Mouse (Mus musculus): ENCODE measurements at regions not wholly inside any gene's neighbourhood (a gene's known extent, or its start where the extent isn't known, plus 50 kb on each side); places are given as distances from the start of the nearest gene placed in this dataset.

GRCm38 (mm10) chr12:58648322-58648721, 363.5 kb downstream of the Sec23a start:
- no peak for TF ChIP-seq MAFK (IDR thresholded peaks at IDR 0.05; ENCODE audit: insufficient replicate concordance, low read length)
- TF ChIP-seq CTCF (conservative IDR thresholded peaks at IDR 0.05 in 1 of 2, IDR thresholded peaks at IDR 0.05 in 1 of 2; ENCODE audit: low read depth in 2 of 2, low read length in 2 of 2), result no peak
- TF ChIP-seq USF1 (IDR thresholded peaks at IDR 0.05; ENCODE audit: low read depth, low read length), result no peak
- TF ChIP-seq ZC3H11A (IDR thresholded peaks at IDR 0.05; ENCODE audit: low read depth, low read length), result no peak
- TF ChIP-seq EP300 (IDR thresholded peaks at IDR 0.05; ENCODE audit: low read length), result no peak
- TF ChIP-seq MEF2A (IDR thresholded peaks at IDR 0.05; ENCODE audit: borderline replicate concordance, low read depth, low read length), result no peak
- TF ChIP-seq SIN3A (IDR thresholded peaks at IDR 0.05; ENCODE audit: low read length), result no peak
- Histone ChIP-seq H3K27ac (ENCODE audit: insufficient read depth, low read depth) (no peak overlapping the region), H3K9me3 (replicated peaks; ENCODE audit: low read length) (no peaks in the 10 kb centered on the region), H3K4me1 (ENCODE audit: control insufficient read depth in 1 of 2, insufficient read depth in 2 of 2) (peaks cover 3 to 4% of the 10 kb centered on the region in 2 experiments; a peak in 2 of 4 replicates), H3K4me3 (replicated peaks in 1 of 3; ENCODE audit: low read depth in 2 of 3, low read length in 2 of 3, poor library complexity in 1 of 3) (no peak overlapping the region), H3K27me3 (replicated peaks) (no peaks in the 10 kb centered on the region), H3K79me2 (replicated peaks; ENCODE audit: control insufficient read depth, extremely low read depth, insufficient read depth, poor library complexity, severe bottlenecking) (no peaks in the 10 kb centered on the region), H3K9ac (ENCODE audit: insufficient read depth, low read depth) (no peak overlapping the region), H3K4me2 (ENCODE audit: insufficient read depth, low read depth, poor library complexity, severe bottlenecking) (no peak overlapping the region), H3K36me3 (replicated peaks in 1 of 2; ENCODE audit: control insufficient read depth in 1 of 2, insufficient read depth in 1 of 2, low read length in 1 of 2) (no peaks in the 10 kb centered on the region)
- no peak for DNase-seq (ENCODE audit: extremely low read depth)
- in situ Hi-C loops (cut with MboI; ENCODE audit: low pct_ligation_motif_present, low pct_unique_long_range_greater_than_20kb, low sequenced_read_pairs) (no loop called here), dilution Hi-C loops (cut with MboI; ENCODE audit: extremely low pct_ligation_motif_present, extremely low pct_unique_long_range_greater_than_20kb, low sequenced_read_pairs) (no loop called here)

DNA sequence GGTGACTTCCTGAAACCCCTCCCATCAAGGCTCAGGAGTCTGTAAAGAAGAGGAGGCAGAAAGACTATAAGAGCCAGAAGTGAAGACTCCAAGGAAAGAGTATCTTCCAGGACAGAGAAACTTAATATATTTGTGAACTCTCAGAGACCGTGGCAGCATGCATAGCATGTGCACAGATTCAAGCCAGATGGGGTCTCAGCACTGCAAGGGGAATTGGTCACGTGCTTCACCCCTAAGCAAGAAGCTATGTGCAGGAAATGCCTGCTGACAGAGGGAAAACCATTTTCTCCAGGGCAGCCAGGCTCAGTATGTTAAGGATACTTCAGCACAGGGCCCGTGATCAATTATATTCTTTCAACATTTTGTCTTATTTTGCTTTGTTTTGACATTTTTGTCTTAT, 368.0 kb downstream of the Sec23a start:
- Histone ChIP-seq H3K4me1 (ENCODE audit: control insufficient read depth in 1 of 2, insufficient read depth in 2 of 2) (peaks cover 0 to 4% of the 10 kb centered on the region in 2 experiments; a peak in 1 of 4 replicates), H3K4me3 (replicated peaks in 1 of 3; ENCODE audit: low read depth in 2 of 3, low read length in 2 of 3, poor library complexity in 1 of 3) (no peak overlapping the region), H3K9ac (ENCODE audit: insufficient read depth, low read depth) (no peak overlapping the region), H3K79me2 (replicated peaks; ENCODE audit: control insufficient read depth, extremely low read depth, insufficient read depth, poor library complexity, severe bottlenecking) (no peaks in the 10 kb centered on the region), H3K27ac (ENCODE audit: insufficient read depth, low read depth) (no peak overlapping the region), H3K36me3 (replicated peaks in 1 of 2; ENCODE audit: control insufficient read depth in 1 of 2, insufficient read depth in 1 of 2, low read length in 1 of 2) (no peaks in the 10 kb centered on the region), H3K27me3 (replicated peaks) (no peaks in the 10 kb centered on the region), H3K4me2 (ENCODE audit: insufficient read depth, low read depth, poor library complexity, severe bottlenecking) (no peak overlapping the region), H3K9me3 (replicated peaks; ENCODE audit: low read length) (no peaks in the 10 kb centered on the region)
- no peak for TF ChIP-seq SMC3 (IDR thresholded peaks at IDR 0.05; ENCODE audit: low read depth, low read length)
- TF ChIP-seq BHLHE40 (IDR thresholded peaks at IDR 0.05; ENCODE audit: low read depth, low read length), result 0 out of 2 replicates have a peak, but pooled peaks have one; percentile 17
- in situ Hi-C loops (cut with MboI; ENCODE audit: low pct_ligation_motif_present, low pct_unique_long_range_greater_than_20kb, low sequenced_read_pairs) (no loop called here), dilution Hi-C loops (cut with MboI; ENCODE audit: extremely low pct_ligation_motif_present, extremely low pct_unique_long_range_greater_than_20kb, low sequenced_read_pairs) (no loop called here)
- DNase-seq (ENCODE audit: extremely low read depth), result no peak

DNA sequence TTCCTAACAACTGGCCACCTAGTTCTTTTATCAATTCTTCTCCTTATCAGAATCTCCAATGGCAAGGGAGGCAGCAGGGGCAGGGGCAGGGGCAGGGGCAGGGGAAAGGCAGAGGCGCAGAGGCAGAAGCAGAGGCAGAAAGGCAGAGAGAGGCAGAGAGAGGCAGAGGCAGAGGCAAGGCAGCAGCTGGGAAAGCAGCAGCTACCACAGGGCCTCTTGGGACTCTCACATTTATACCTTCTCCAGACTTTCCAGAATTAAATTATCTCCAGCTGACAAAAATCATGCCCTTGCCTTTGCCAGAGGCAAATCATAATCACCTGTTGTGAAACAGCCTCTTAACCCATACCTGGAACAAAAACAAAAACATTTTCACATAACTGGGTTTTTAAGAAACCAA, 370.4 kb upstream of the Clec14a start:
- H3K4me3 ChIP-seq (replicated peaks in 1 of 3; ENCODE audit: low read depth in 2 of 3, low read length in 2 of 3, poor library complexity in 1 of 3), result no peak overlapping the region
- peaks cover 0 to 4% of the 10 kb centered on the region in 2 experiments; a peak in 1 of 4 replicates for H3K4me1 ChIP-seq (ENCODE audit: control insufficient read depth in 1 of 2, insufficient read depth in 2 of 2)
- no peak for TF ChIP-seq TBP (conservative IDR thresholded peaks at IDR 0.05; ENCODE audit: low read depth, low read length)
- no peak for TF ChIP-seq PAX5 (IDR thresholded peaks at IDR 0.05; ENCODE audit: low read length)
- H3K27me3 ChIP-seq (replicated peaks), result no peaks in the 10 kb centered on the region
- no peak overlapping the region for H3K9ac ChIP-seq (ENCODE audit: insufficient read depth, low read depth)
- H3K27ac ChIP-seq (ENCODE audit: insufficient read depth, low read depth), result no peak overlapping the region
- H3K36me3 ChIP-seq (replicated peaks in 1 of 2; ENCODE audit: control insufficient read depth in 1 of 2, insufficient read depth in 1 of 2, low read length in 1 of 2), result no peaks in the 10 kb centered on the region
- in situ Hi-C loops (cut with MboI; ENCODE audit: low pct_ligation_motif_present, low pct_unique_long_range_greater_than_20kb, low sequenced_read_pairs), result no loop called here
- H3K4me2 ChIP-seq (ENCODE audit: insufficient read depth, low read depth, poor library complexity, severe bottlenecking), result no peak overlapping the region
- dilution Hi-C loops (cut with MboI; ENCODE audit: extremely low pct_ligation_motif_present, extremely low pct_unique_long_range_greater_than_20kb, low sequenced_read_pairs), result no loop called here
- H3K9me3 ChIP-seq (replicated peaks; ENCODE audit: low read length), result no peaks in the 10 kb centered on the region
- H3K79me2 ChIP-seq (replicated peaks; ENCODE audit: control insufficient read depth, extremely low read depth, insufficient read depth, poor library complexity, severe bottlenecking), result no peaks in the 10 kb centered on the region
- DNase-seq (ENCODE audit: extremely low read depth), result no peak
